Mouse (Mus musculus) ovary, adult 2 months (tissue): ENCODE results near the gene Kri1. TPM values are rescaled to one million over a fixed set of nuclear protein-coding genes. Genes with fewer than 3 reads are reported as not detected.

Source experiments
- polyA plus RNA-seq: library from polyadenylated mRNA; depleted of rRNA; stranded (reverse); fragments of >200 nt; gene quantifications from 2 replicates; pipeline ENCODE4 v1.2.3, GENCODE M21; 2012; rRNA removed

The Kri1 gene
- 21.9 and 22.0 TPM in 2 replicates for polyA plus RNA-seq

DNA sequence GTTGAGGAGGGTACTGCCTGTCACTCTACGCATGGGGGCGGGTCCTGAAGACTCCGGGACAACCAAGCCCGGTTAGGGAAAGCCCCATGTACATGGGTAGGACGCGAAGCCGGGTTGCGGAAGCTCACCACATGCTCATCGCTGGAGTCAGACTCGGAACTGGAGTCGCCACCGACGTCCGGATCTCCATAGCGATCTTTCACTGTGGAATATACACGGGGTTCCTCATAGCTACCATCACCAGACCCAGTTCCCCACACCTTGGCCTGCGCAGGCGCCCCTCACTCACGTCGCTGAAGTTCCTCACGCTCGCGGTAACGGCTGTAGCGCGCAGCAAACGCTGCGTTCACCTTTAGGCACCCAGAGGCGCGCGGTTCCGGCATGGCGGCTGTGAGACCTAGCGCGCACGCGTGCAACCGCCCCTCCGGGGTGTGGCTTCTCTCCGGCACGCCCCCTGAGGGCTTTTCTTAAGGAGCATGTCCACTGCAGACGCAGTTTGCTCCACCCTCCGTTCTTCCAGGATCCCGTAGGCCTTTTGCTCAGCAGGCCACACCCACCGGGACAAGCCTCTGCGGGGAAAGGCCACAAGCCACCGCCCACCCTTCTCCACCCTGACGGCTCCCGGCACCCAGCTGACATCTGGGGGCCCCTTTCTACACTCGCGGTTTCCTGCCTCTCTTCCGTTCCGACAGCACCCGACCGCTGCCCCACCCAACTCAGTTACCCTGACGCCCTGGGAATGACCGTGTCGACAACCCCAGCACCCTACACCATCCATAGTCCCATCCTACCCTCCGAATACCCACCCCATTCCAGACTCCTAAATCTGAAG lies at the start of gene Kri1:
TSS of gene Kri1 (minus strand) at position 399 of the 832 bp plus-strand sequence.

DNA sequence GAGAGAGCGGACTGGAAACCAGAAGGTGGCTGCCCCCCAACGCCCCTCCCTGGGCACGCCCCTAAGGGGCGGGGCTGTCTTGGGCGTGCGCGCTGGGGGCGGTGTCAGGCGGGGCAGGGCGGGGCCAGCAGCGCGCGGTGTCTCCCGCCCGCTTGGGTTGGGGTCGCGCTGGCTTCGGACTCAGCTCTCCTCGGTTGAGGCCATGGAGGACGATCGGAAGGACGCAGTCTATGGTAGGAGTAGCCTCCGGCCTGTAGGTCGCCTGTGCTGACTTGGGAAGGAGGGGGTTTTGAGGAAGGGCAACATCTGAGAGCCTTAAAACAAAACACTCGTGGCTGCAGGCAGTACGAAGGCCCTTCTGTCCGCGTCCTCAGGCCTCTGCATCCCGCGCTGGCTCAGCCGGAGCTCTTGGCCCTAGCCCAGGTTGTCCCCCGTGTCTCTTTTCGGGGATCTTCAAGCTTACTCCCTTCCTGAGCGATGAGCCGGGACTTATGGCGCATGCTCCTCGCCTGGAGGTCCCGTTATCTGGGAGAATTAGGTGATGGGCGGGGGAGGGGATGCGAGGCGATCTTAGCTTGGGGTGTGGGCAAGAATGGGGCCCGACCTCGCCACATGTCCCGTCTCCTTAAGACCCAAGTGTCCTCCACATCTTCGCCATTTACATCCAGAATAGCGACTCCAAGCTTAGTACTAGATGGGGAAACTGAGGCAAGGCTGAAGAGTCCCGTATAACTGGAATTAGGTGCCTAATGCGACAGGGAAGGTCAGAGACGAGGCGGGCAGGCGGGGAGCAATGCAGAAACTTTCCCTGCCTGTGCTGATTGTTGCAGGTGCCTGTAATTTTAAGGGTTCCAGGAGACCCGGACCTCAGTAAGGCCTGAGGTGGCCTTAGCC lies 33.1 kb upstream of the Kri1 start, which contains the start of gene Slc44a2:
TSS of gene Slc44a2 (plus strand) at position 80 of the 894 bp plus-strand sequence.

DNA sequence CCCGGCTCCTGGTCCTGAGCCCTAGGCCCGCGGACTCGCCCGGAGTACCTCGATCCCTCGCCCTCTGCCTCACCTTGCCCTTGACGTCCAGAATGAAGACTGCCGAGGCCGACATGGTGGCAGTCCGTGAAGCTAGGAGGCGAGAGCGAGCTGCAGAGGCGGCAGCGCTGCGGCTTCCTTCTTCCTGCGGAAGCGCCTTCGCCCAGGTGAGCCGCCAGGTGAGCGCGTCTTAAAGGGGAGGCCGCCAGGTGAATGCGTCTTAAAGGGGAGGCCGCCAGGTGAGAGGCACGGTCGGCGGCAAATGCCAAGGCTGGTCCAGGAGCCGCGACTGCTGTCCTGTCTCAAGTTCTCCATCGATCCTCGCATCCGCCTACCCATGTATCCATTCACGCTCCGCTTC lies 24.4 kb upstream of the Kri1 start, which contains the start of gene Ap1m2:
TSS of gene Ap1m2 (minus strand) at position 204 of the 400 bp plus-strand sequence.

DNA sequence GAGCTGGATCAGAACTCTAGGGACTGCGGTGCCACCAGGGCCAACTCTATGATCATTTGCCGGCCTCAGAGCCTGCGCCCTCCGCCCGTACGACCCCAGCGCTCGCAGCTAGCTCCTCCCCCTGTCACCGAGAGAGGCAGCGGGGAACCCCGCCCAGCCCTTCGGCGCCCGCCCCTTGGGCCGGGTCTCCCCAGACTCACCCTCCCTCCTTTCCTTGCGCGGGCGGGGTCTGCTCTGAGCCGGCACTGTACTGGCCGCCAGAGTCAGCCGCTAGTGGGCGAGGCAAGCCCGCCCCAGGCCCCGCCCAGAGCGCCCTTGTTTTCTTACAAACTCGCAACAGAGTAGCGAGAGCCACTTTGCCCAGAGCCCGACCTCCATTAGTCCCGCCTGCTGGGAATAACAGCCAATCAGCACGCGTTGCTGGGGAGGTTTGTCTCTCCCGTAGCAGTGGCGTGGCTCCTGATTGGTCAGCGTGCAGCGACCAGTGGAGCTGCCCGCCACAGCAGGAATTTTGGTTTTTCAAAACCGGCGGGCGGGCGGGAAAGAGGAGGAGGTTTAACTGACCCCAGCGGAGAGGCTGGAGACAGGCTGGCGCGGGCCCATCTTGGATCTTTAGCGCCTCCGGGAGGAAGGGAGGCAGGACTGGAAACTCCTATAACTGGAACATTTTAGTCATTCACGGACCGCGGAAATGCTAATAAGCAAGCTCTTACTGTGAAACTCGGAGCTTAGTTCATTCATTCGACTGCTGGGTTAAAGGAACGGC lies 3.4 kb upstream of the Kri1 start, which contains the start of gene Cdkn2d:
TSS of gene Cdkn2d (minus strand) at position 386 of the 766 bp plus-strand sequence.

DNA sequence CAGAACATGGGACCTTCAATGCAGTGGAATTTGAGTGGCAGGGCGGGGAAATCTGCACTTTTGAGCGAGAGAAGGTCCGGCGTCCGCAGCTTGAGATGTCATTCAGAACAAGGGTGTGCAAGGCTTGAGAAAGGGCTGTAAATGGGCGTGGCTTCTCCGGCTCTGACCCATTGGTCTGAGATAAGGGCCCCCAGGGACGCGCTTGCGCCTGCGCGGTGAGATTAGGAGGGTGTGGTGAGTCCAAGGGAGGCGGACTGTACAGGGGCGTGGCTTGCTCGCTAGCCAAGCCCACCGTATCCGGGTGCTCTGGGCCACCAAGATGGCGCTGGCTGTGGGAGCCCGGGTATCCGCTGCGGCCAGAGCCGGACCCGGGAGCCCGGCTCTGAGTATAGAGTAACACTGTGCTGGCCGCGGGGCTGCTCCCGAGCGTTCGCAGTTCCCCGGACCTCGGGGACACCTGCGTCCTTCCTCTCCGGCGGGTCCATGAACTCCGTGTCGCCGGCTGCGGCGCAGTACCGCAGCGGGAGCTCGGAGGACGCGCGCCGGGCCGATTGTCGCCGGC lies 22.7 kb downstream of the Kri1 start, which contains the start of gene Atg4d:
TSS of gene Atg4d (plus strand) at position 294 of the 562 bp plus-strand sequence.

DNA sequence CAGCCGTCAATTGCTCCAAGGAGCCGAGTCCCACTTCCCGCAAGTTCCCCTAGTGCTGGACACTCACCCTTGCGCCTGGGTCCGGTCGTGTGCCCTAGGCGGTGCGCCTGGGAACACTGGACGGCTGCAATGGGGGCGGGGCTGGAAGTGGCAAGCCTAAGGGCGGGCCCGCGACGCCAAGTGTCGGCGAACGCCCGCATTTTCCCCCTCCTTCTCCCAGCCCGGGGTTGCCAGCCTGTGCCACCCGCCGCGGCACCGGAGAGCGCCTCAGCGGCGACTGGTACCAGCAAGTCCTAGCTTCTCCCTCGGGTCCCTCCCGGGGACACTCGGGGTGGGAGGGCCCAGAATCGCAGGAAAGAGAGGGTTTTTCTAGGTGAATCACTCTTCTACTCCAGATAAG lies 39.4 kb downstream of the Kri1 start, which contains the start of gene S1pr5:
TSS of gene S1pr5 (minus strand) at position 118 of the 400 bp plus-strand sequence.

DNA sequence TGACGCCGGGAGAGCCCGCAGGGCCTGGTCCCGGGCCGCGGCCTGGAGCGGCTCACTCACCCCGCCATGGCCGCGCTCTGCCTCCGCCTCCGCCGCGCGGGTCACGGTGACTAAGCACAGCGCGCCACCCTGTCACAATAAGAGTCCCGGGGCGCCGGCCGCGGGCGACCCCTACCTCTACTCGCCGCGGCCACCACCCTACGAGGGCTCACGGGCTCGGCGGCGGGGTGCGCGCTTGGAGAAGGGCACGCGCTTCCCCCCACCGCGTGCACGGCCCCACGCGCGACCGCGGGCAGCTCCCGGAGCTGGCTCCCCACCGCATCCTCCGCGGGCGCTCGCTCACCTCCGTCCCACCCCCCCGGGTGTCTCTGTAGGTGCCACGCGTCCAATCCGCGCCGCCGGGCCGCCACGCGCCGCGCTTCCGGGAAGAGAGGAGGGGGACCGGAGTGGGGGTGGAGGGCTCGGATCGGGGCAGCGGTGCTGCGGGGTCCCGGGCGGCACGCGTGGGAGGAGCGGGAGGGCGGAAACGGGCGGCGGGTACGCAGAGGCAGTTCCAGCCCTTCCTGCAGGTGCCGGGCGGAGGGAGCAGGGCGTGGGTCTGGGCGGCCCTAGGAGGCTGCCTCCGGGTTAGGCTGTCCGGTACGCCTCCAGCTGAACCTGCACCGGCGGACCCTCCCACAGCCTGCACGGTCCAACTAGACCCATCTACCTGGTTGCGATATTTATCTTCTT lies 48.9 kb downstream of the Kri1 start, which contains the start of gene Keap1:
TSS of gene Keap1 (minus strand) at position 629 of the 732 bp plus-strand sequence.

Other genes with a start within 250 kb of the Kri1 start
- gene Zglp1, start 220.9 kb downstream of the Kri1 start, polyA plus RNA-seq = 0.63 and 1.4 TPM in 2 replicates
- 0.29 and 0.60 TPM in 2 replicates for gene Gm49373, start 214.9 kb downstream of the Kri1 start, polyA plus RNA-seq
- 118 and 142 TPM in 2 replicates for gene Fdx1l, start 214.4 kb downstream of the Kri1 start, polyA plus RNA-seq
- 35.3 and 58.9 TPM in 2 replicates for gene Gm38431, start 196.0 kb downstream of the Kri1 start, polyA plus RNA-seq
- gene Raver1, start 196.0 kb downstream of the Kri1 start, polyA plus RNA-seq = 68.0 and 94.1 TPM in 2 replicates
- gene Tyk2, start 156.7 kb downstream of the Kri1 start, polyA plus RNA-seq = 31.5 and 34.2 TPM in 2 replicates
- 51.8 and 56.6 TPM in 2 replicates for gene Cdc37, start 138.0 kb downstream of the Kri1 start, polyA plus RNA-seq
- gene Pde4a, start 122.3 kb downstream of the Kri1 start, polyA plus RNA-seq = 9.7 and 9.9 TPM in 2 replicates
- gene Keap1, start 48.6 kb downstream of the Kri1 start, polyA plus RNA-seq = 164 and 181 TPM in 2 replicates
- gene S1pr5, start 39.5 kb downstream of the Kri1 start, polyA plus RNA-seq = 0.33 and 0.72 TPM in 2 replicates
- 41.5 and 48.3 TPM in 2 replicates for gene Atg4d, start 22.7 kb downstream of the Kri1 start, polyA plus RNA-seq
- 31.1 and 31.9 TPM in 2 replicates for gene Cdkn2d, start 3.4 kb upstream of the Kri1 start, polyA plus RNA-seq
- 17.1 and 18.8 TPM in 2 replicates for gene Ap1m2, start 24.4 kb upstream of the Kri1 start, polyA plus RNA-seq
- gene Slc44a2, start 32.7 kb upstream of the Kri1 start, polyA plus RNA-seq = 71.0 and 88.8 TPM in 2 replicates
- 97.9 and 135 TPM in 2 replicates for gene Ilf3, start 79.9 kb upstream of the Kri1 start, polyA plus RNA-seq
- 70.2 and 79.6 TPM in 2 replicates for gene Qtrt1, start 123.9 kb upstream of the Kri1 start, polyA plus RNA-seq
- gene Dnm2, start 136.9 kb upstream of the Kri1 start, polyA plus RNA-seq = 123 and 138 TPM in 2 replicates
- 86.0 and 101 TPM in 2 replicates for gene Tmed1, start 222.3 kb upstream of the Kri1 start, polyA plus RNA-seq
- 3.6 and 4.4 TPM in 2 replicates for gene AB124611, start 238.2 kb upstream of the Kri1 start, polyA plus RNA-seq